Mouse (Mus musculus): ENCODE measurements at regions not wholly inside any gene's neighbourhood (a gene's known extent, or its start where the extent isn't known, plus 50 kb on each side); places are given as distances from the start of the nearest gene placed in this dataset.

GRCm38 (mm10) chr9:24833766-24834165 is 59.7 kb upstream of the Tbx20 start:
- ATAC-seq (ENCODE audit: low TSS enrichment) = no peak

- no peak for ATAC-seq (ENCODE audit: low TSS enrichment)
Observed at GRCm38 (mm10) chr9:24848210-24848609, 74.1 kb upstream of the Tbx20 start.

GRCm38 (mm10) chr9:24859459-24859858 is 85.4 kb upstream of the Tbx20 start:
- no peak for ATAC-seq (ENCODE audit: low TSS enrichment)

- ATAC-seq (ENCODE audit: low TSS enrichment) = no peak
Observed at GRCm38 (mm10) chr9:24866390-24867173, 92.5 kb upstream of the Tbx20 start.

- no peak for ATAC-seq (ENCODE audit: low TSS enrichment)
Observed at GRCm38 (mm10) chr9:24868746-24869145, 94.6 kb upstream of the Tbx20 start.

- ATAC-seq (ENCODE audit: low TSS enrichment) = no peak
Observed at GRCm38 (mm10) chr9:24874434-24875143, 100.5 kb upstream of the Tbx20 start.

- ATAC-seq (ENCODE audit: low TSS enrichment) = no peak
Observed at GRCm38 (mm10) chr9:24878384-24879174, 104.5 kb upstream of the Tbx20 start.

GRCm38 (mm10) chr9:24879662-24880061 is 105.6 kb upstream of the Tbx20 start:
- ATAC-seq (ENCODE audit: low TSS enrichment) = no peak

GRCm38 (mm10) chr9:24884011-24884410 is 109.9 kb upstream of the Tbx20 start:
- no peak for ATAC-seq (ENCODE audit: low TSS enrichment)

GRCm38 (mm10) chr9:24888282-24888681 is 114.2 kb upstream of the Tbx20 start:
- no peak for ATAC-seq (ENCODE audit: low TSS enrichment)

- ATAC-seq (ENCODE audit: low TSS enrichment) = no peak
Observed at GRCm38 (mm10) chr9:24896498-24897261, 122.6 kb upstream of the Tbx20 start.

GRCm38 (mm10) chr9:24899206-24899928 is 125.3 kb upstream of the Tbx20 start:
- peak; percentile 34; the same call in 1 of the 2 replicates for ATAC-seq (ENCODE audit: low TSS enrichment)

GRCm38 (mm10) chr9:24903706-24904105 is 129.6 kb upstream of the Tbx20 start:
- peak; percentile 41; the same call in 1 of the 2 replicates for ATAC-seq (ENCODE audit: low TSS enrichment)

- ATAC-seq (ENCODE audit: low TSS enrichment) = peak; percentile 98
Observed at GRCm38 (mm10) chr9:24909086-24909979, 135.2 kb upstream of the Tbx20 start.

- no peak for ATAC-seq (ENCODE audit: low TSS enrichment)
Observed at GRCm38 (mm10) chr9:24910738-24911137, 136.6 kb upstream of the Tbx20 start.

GRCm38 (mm10) chr9:24920031-24920445 is 145.9 kb upstream of the Tbx20 start:
- ATAC-seq (ENCODE audit: low TSS enrichment) = no peak

GRCm38 (mm10) chr9:24922051-24922860 is 148.2 kb upstream of the Tbx20 start:
- no peak for ATAC-seq (ENCODE audit: low TSS enrichment)

- ATAC-seq (ENCODE audit: low TSS enrichment) = no peak
Observed at GRCm38 (mm10) chr9:24923514-24923913, 149.4 kb upstream of the Tbx20 start.

- ATAC-seq (ENCODE audit: low TSS enrichment) = no peak
Observed at GRCm38 (mm10) chr9:24937731-24938130, 151.5 kb upstream of the Gm10181 start.

Data from frontal cortex, adult (tissue).